Mouse (Mus musculus): ENCODE data around the gene Fbxo47. TPM values are rescaled to one million over a fixed set of nuclear protein-coding genes. Genes with fewer than 3 reads are reported as not detected.

The Fbxo47 gene
- 0.66 and 0.84 TPM in 2 replicates for polyA plus RNA-seq (2015; fragmentation: Nextera tagmentation; extraction: Ambion mirVana)

- H3K4me2 ChIP-seq, result peak within 1 kb of the TSS; percentile 64
- H3K4me1 ChIP-seq, result no peaks in the 10 kb centered on the region
- peak within 1 kb of the TSS; percentile 86 for H3K27ac ChIP-seq
- H3K36me3 ChIP-seq, result no peaks in the 10 kb centered on the region
- no peaks in the 10 kb centered on the region for H3K9me3 ChIP-seq
- under 1% methylated on average over 37 of the region's 37 CpGs for WGBS
- peak; percentile 94 for ATAC-seq (ENCODE audit: insufficient number of reproducible peaks, insufficient read depth, low FRiP score, low TSS enrichment, low read depth)
- no peaks in the 10 kb centered on the region for H3K27me3 ChIP-seq
- H3K9ac ChIP-seq, result peak within 1 kb of the TSS; percentile 64
- peak within 1 kb of the TSS; percentile 58 for H3K4me3 ChIP-seq
These were observed at the start of gene Fbxo47 for GRCm38 (mm10) chr11:97883918-97884600. Gene Fbxo47, minus strand, starts transcription at chr11:97884154.

GRCm38 (mm10) chr11:97933553-97933952 is 49.6 kb upstream of the Fbxo47 start:
- Histone ChIP-seq H3K27ac (no peak overlapping the region), H3K36me3 (no peaks in the 10 kb centered on the region), H3K27me3 (no peaks in the 10 kb centered on the region), H3K4me3 (no peak overlapping the region), H3K4me2 (no peak overlapping the region), H3K9me3 (no peaks in the 10 kb centered on the region), H3K9ac (no peak overlapping the region), H3K4me1 (peaks cover 3% of the 10 kb centered on the region; the same call in 1 of the 2 replicates)
- no peak for ATAC-seq (ENCODE audit: insufficient number of reproducible peaks, insufficient read depth, low FRiP score, low TSS enrichment, low read depth)
- WGBS, result 63% methylated on average over 1 of the region's 1 CpGs

GRCm38 (mm10) chr11:97928905-97929304 is 45.0 kb upstream of the Fbxo47 start:
- no peak overlapping the region for H3K27ac ChIP-seq
- H3K9me3 ChIP-seq, result no peaks in the 10 kb centered on the region
- H3K36me3 ChIP-seq, result no peaks in the 10 kb centered on the region
- H3K9ac ChIP-seq, result no peak overlapping the region
- H3K4me1 ChIP-seq, result no peaks in the 10 kb centered on the region
- no peak overlapping the region for H3K4me2 ChIP-seq
- WGBS, result 66% methylated on average over 4 of the region's 4 CpGs
- H3K27me3 ChIP-seq, result no peaks in the 10 kb centered on the region
- H3K4me3 ChIP-seq, result no peak overlapping the region
- ATAC-seq (ENCODE audit: insufficient number of reproducible peaks, insufficient read depth, low FRiP score, low TSS enrichment, low read depth), result no peak

DNA sequence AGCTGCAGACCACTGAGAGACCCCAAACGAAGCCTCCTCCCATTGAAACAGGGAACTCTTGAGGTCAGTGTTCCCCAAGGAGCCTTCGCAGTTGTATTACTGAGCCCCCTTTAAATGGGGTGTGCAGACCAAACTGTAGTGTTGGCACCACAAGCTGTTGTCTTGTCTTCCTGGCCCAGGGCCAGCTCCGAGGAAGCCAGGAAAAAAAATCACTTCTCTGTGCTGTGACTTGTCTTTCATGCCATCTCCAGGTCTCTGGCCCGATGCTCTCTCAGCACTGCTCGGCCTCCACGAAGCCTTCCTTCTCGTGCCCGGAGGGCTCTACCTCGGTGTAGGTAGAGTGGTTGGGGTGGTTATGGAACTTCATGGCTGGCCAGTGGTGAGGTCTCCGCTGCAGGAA is 40.3 kb upstream of the Fbxo47 start:
- ATAC-seq (ENCODE audit: insufficient number of reproducible peaks, insufficient read depth, low FRiP score, low TSS enrichment, low read depth), result no peak
- Histone ChIP-seq H3K4me3 (no peak overlapping the region), H3K27ac (no peak overlapping the region), H3K9me3 (no peaks in the 10 kb centered on the region), H3K36me3 (no peaks in the 10 kb centered on the region), H3K4me1 (no peaks in the 10 kb centered on the region), H3K27me3 (no peaks in the 10 kb centered on the region), H3K4me2 (no peak overlapping the region), H3K9ac (no peak overlapping the region)
- 90% methylated on average over 10 of the region's 10 CpGs for WGBS

- 80% methylated on average over 9 of the region's 9 CpGs for WGBS
- H3K36me3 ChIP-seq, result no peaks in the 10 kb centered on the region
- H3K4me1 ChIP-seq, result no peaks in the 10 kb centered on the region
- no peaks in the 10 kb centered on the region for H3K27me3 ChIP-seq
- no peak overlapping the region for H3K9ac ChIP-seq
- H3K27ac ChIP-seq, result no peak overlapping the region
- ATAC-seq (ENCODE audit: insufficient number of reproducible peaks, insufficient read depth, low FRiP score, low TSS enrichment, low read depth), result no peak
- H3K4me2 ChIP-seq, result no peak overlapping the region
- H3K4me3 ChIP-seq, result no peak overlapping the region
- no peaks in the 10 kb centered on the region for H3K9me3 ChIP-seq
These were observed 39.7 kb upstream of the Fbxo47 start for GRCm38 (mm10) chr11:97923639-97924038.

GRCm38 (mm10) chr11:97915974-97916503 is 32.1 kb upstream of the Fbxo47 start:
- Histone ChIP-seq H3K27me3 (no peaks in the 10 kb centered on the region), H3K4me1 (no peaks in the 10 kb centered on the region), H3K36me3 (no peaks in the 10 kb centered on the region), H3K27ac (no peak overlapping the region), H3K4me3 (no peak overlapping the region), H3K9ac (no peak overlapping the region), H3K4me2 (no peak overlapping the region), H3K9me3 (no peaks in the 10 kb centered on the region)
- WGBS, result 88% methylated on average over 6 of the region's 6 CpGs
- no peak for ATAC-seq (ENCODE audit: insufficient number of reproducible peaks, insufficient read depth, low FRiP score, low TSS enrichment, low read depth)

GRCm38 (mm10) chr11:97915471-97915870 is 31.5 kb upstream of the Fbxo47 start:
- H3K27ac ChIP-seq, result no peak overlapping the region
- ATAC-seq (ENCODE audit: insufficient number of reproducible peaks, insufficient read depth, low FRiP score, low TSS enrichment, low read depth), result no peak
- WGBS, result 90% methylated on average over 2 of the region's 2 CpGs

DNA sequence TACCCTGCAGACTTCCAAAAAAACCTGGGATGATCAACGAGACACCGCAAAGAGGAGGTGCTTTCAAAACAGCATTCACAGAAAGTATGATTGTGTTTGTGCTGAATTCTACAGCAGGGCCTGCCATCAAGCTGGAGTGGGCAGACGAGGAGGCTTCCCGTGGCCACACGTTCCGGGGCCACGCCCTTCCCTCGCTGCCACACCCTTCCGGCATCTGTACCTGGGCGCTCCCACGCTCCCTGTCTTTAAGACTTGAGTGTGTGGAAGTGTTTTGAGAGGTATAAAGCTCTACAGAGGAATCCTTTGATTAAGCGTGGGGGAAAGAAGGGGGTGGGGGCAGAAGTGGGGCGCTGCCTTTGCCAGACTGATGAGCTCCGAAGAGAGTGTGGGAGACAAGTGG is 29.2 kb upstream of the Fbxo47 start:
- ATAC-seq (ENCODE audit: insufficient number of reproducible peaks, insufficient read depth, low FRiP score, low TSS enrichment, low read depth), result no peak
- no peak overlapping the region for H3K4me3 ChIP-seq
- no peaks in the 10 kb centered on the region for H3K36me3 ChIP-seq
- no peaks in the 10 kb centered on the region for H3K4me1 ChIP-seq
- H3K9me3 ChIP-seq, result no peaks in the 10 kb centered on the region
- no peaks in the 10 kb centered on the region for H3K27me3 ChIP-seq
- WGBS, result 87% methylated on average over 14 of the region's 14 CpGs
- no peak overlapping the region for H3K9ac ChIP-seq
- H3K27ac ChIP-seq, result no peak overlapping the region
- no peak overlapping the region for H3K4me2 ChIP-seq

More at GRCm38 (mm10) chr11:97915471-97915870, 31.5 kb upstream of the Fbxo47 start:
- Histone ChIP-seq H3K4me3 (no peak overlapping the region), H3K4me1 (no peaks in the 10 kb centered on the region), H3K27me3 (no peaks in the 10 kb centered on the region), H3K9me3 (no peaks in the 10 kb centered on the region), H3K36me3 (no peaks in the 10 kb centered on the region), H3K4me2 (no peak overlapping the region), H3K9ac (no peak overlapping the region)

- Histone ChIP-seq H3K27me3 (0 out of 2 replicates have a peak, but pooled peaks cover 3% of the 10 kb centered on the region), H3K4me1 (no peaks in the 10 kb centered on the region), H3K36me3 (no peaks in the 10 kb centered on the region), H3K9ac (no peak overlapping the region), H3K27ac (no peak overlapping the region), H3K4me2 (no peak overlapping the region), H3K9me3 (no peaks in the 10 kb centered on the region), H3K4me3 (no peak overlapping the region)
- ATAC-seq (ENCODE audit: insufficient number of reproducible peaks, insufficient read depth, low FRiP score, low TSS enrichment, low read depth), result no peak
- 85% methylated on average over 11 of the region's 11 CpGs for WGBS
These were observed 24.8 kb upstream of the Fbxo47 start for GRCm38 (mm10) chr11:97908634-97909348.

- no peak for ATAC-seq (ENCODE audit: insufficient number of reproducible peaks, insufficient read depth, low FRiP score, low TSS enrichment, low read depth)
- H3K27ac ChIP-seq, result no peak overlapping the region
- H3K36me3 ChIP-seq, result no peaks in the 10 kb centered on the region
- no peak overlapping the region for H3K9ac ChIP-seq
- no peak overlapping the region for H3K4me3 ChIP-seq
- H3K4me2 ChIP-seq, result no peak overlapping the region
- WGBS, result 80% methylated on average over 5 of the region's 5 CpGs
- H3K9me3 ChIP-seq, result no peaks in the 10 kb centered on the region
- no peaks in the 10 kb centered on the region for H3K4me1 ChIP-seq
- H3K27me3 ChIP-seq, result 0 out of 2 replicates have a peak, but pooled peaks cover 3% of the 10 kb centered on the region
These were observed 24.0 kb upstream of the Fbxo47 start for GRCm38 (mm10) chr11:97907935-97908334.

- Histone ChIP-seq H3K27me3 (0 out of 2 replicates have a peak, but pooled peaks cover 3% of the 10 kb centered on the region), H3K9me3 (no peaks in the 10 kb centered on the region), H3K9ac (no peak overlapping the region), H3K4me1 (no peaks in the 10 kb centered on the region), H3K27ac (no peak overlapping the region), H3K36me3 (no peaks in the 10 kb centered on the region), H3K4me2 (no peak overlapping the region), H3K4me3 (no peak overlapping the region)
- no peak for ATAC-seq (ENCODE audit: insufficient number of reproducible peaks, insufficient read depth, low FRiP score, low TSS enrichment, low read depth)
- 90% methylated on average over 9 of the region's 9 CpGs for whole genome bisulfite sequencing
These were observed 23.0 kb upstream of the Fbxo47 start for GRCm38 (mm10) chr11:97906905-97907304.

DNA sequence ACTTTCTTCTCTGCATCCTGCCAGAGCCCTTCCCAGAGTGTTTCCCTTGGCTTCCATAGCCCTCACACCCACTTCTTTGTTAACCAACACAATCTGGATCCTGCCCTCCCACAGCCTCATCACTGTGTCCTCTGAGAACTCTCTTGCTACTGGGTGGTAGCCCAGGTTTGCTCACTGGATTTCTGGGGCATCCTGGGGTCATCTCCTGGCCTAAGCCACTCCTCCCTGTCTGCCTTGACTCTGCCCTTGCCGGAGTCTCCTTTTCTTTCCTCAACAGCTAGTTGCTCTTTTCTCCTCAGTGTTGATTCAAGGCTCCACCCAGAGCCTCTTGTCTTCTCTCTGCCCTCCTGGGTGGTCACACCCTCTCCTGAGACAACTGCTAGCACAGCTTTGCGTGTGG is 22.0 kb upstream of the Fbxo47 start:
- Histone ChIP-seq H3K27ac (no peak overlapping the region), H3K4me3 (no peak overlapping the region), H3K4me2 (no peak overlapping the region), H3K9ac (no peak overlapping the region), H3K27me3 (0 out of 2 replicates have a peak, but pooled peaks cover 3% of the 10 kb centered on the region), H3K36me3 (no peaks in the 10 kb centered on the region), H3K9me3 (no peaks in the 10 kb centered on the region), H3K4me1 (no peaks in the 10 kb centered on the region)
- 72% methylated on average over 2 of the region's 2 CpGs for WGBS
- no peak for ATAC-seq (ENCODE audit: insufficient number of reproducible peaks, insufficient read depth, low FRiP score, low TSS enrichment, low read depth)
